ENCODE assay signal across 11 mouse cellular contexts in the genomic region with DNA sequence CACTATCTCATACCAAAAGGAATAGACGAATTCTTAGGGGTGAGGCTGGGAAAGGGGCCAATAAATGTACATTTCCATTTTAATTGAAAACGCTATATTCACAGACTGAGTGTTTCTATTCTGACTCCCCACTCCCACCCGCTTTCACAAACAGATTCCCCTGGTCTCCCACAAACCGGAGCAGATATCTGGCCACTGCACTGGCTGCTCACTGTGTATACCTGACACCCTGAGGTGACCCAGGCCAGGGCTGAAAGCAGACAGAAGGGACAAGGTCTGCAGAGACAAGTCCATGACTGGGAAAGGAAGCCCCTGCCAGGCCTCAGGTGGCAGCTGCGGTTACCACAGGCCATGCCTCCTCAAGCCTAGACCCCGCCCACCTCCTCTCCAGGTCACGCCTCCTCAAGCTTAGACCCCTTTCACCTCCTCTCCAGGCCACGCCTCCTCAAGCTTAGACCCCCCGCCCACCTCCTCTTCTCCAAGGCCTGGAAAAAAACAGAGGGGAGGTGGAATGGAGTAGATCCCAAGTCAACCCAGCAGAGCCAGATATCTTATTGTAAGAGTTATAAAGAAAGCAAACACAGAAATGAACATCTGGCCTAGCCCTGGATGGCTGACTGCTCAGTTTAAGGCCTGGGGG. TPM values are rescaled to one million over a fixed set of nuclear protein-coding genes. Genes with fewer than 3 reads are reported as not detected.
DNase-seq lines count a peak whose midpoint lies in the region; ATAC-seq and TF ChIP-seq lines count a peak whose summit lies in the region.
"Had no signal": no experiment of that assay in that cellular context is flagged by ENCODE, and none has a peak within 500 bp of the region (broad histone marks: within the 10 kb centered on the region; RNA-seq: fewer than 3 reads in every experiment).

No protein-coding gene starts in this region.

- 34% methylated on average over 9 of the region's 9 CpGs for WGBS in neural tube, embryonic 11.5 days
- 17% methylated on average over 9 of the region's 9 CpGs for WGBS in forebrain, postnatal 0 days
- WGBS in midbrain, embryonic 14.5 days = 24% methylated on average over 9 of the region's 9 CpGs

- peaks cover 8% of the 10 kb centered on the region; the same call in 1 of the 2 replicates for H3K4me1 ChIP-seq in neural tube, embryonic 11.5 days (ENCODE audit: control insufficient read depth, insufficient read depth, low read length)
- H3K4me1 ChIP-seq in forebrain, postnatal 0 days (ENCODE audit: insufficient read depth) = peaks cover 7% of the 10 kb centered on the region; the same call in 1 of the 2 replicates
- H3K4me1 ChIP-seq in midbrain, embryonic 14.5 days (ENCODE audit: control insufficient read depth, insufficient read depth, low read length) = 0 out of 2 replicates have a peak, but pooled peaks cover 7% of the 10 kb centered on the region

- ATAC-seq in neural tube, embryonic 11.5 days (ENCODE audit: insufficient read depth, low FRiP score, low TSS enrichment) = peak; percentile 38; the same call in 1 of the 2 replicates
- ATAC-seq in forebrain, postnatal 0 days = peak; percentile 43
- ATAC-seq in midbrain, embryonic 14.5 days (ENCODE audit: low FRiP score, low TSS enrichment) = peak; percentile 55; the same call in 1 of the 2 replicates

- no peaks in the 10 kb centered on the region for H3K9me3 ChIP-seq in neural tube, embryonic 11.5 days (ENCODE audit: control insufficient read depth, low read length)
- H3K9me3 ChIP-seq in forebrain, postnatal 0 days (ENCODE audit: low read length) = no peaks in the 10 kb centered on the region
- H3K9me3 ChIP-seq in midbrain, embryonic 14.5 days (ENCODE audit: control insufficient read depth, low read length) = no peaks in the 10 kb centered on the region

- no peak for TF ChIP-seq CTCF in forebrain, postnatal 0 days (IDR thresholded peaks at IDR 0.05; ENCODE audit: low read depth)

- peak; percentile 68 for DNase-seq in neural tube, embryonic 11.5 days (ENCODE audit: low spot score)
- no peak for DNase-seq in neural tube, embryonic 10.5 days (ENCODE audit: extremely low spot score, low spot score)
- DNase-seq in forebrain, postnatal 0 days = no peak
- DNase-seq in midbrain, embryonic 14.5 days = peak; percentile 65
- DNase-seq in thymus, postnatal 4 days = peak; percentile 68
- DNase-seq in adrenal gland, adult 2 months = no peak
- no peak for DNase-seq in gastrocnemius, postnatal 10 days
- no peak for DNase-seq in gastrocnemius, postnatal 36 days
- DNase-seq: cerebellum, adult 2 months; layer of hippocampus, adult 9-11 months; lung, postnatal 4 days had no signal

- H3K4me2 ChIP-seq in neural tube, embryonic 11.5 days (ENCODE audit: low read depth) = no peak overlapping the region
- H3K4me2 ChIP-seq in forebrain, postnatal 0 days (ENCODE audit: low read depth) = no peak overlapping the region
- H3K4me2 ChIP-seq in midbrain, embryonic 14.5 days (ENCODE audit: low read length) = no peak overlapping the region

- intact Hi-C loops in gastrocnemius, postnatal 36 days (cut with DNase I) = no loop called here

- H3K4me3 ChIP-seq in neural tube, embryonic 11.5 days (ENCODE audit: low read depth, low read length) = no peak overlapping the region
- no peak overlapping the region for H3K4me3 ChIP-seq in forebrain, postnatal 0 days (ENCODE audit: low read depth, low read length)
- H3K4me3 ChIP-seq in midbrain, embryonic 14.5 days (replicated peaks; ENCODE audit: low read depth, low read length) = no peak overlapping the region

- no peak overlapping the region for H3K9ac ChIP-seq in neural tube, embryonic 11.5 days (ENCODE audit: low read length)
- no peak overlapping the region for H3K9ac ChIP-seq in forebrain, postnatal 0 days
- H3K9ac ChIP-seq in midbrain, embryonic 14.5 days (replicated peaks; ENCODE audit: low read length) = no peak overlapping the region

- H3K27me3 ChIP-seq in neural tube, embryonic 11.5 days (ENCODE audit: control insufficient read depth, insufficient read depth, low read length) = no peaks in the 10 kb centered on the region
- H3K27me3 ChIP-seq in forebrain, postnatal 0 days (ENCODE audit: insufficient read depth, low read length) = no peaks in the 10 kb centered on the region
- H3K27me3 ChIP-seq in midbrain, embryonic 14.5 days (ENCODE audit: control insufficient read depth, insufficient read depth, low read length) = no peaks in the 10 kb centered on the region

- H3K36me3 ChIP-seq in neural tube, embryonic 11.5 days (ENCODE audit: control insufficient read depth, insufficient read depth, low read length) = no peaks in the 10 kb centered on the region
- 0 out of 2 replicates have a peak, but pooled peaks cover 3% of the 10 kb centered on the region for H3K36me3 ChIP-seq in forebrain, postnatal 0 days (ENCODE audit: insufficient read depth)
- H3K36me3 ChIP-seq in midbrain, embryonic 14.5 days (ENCODE audit: control insufficient read depth, insufficient read depth, low read length) = no peaks in the 10 kb centered on the region

- H3K27ac ChIP-seq in neural tube, embryonic 11.5 days (ENCODE audit: low read depth, low read length) = no peak overlapping the region
- H3K27ac ChIP-seq in forebrain, postnatal 0 days (ENCODE audit: low read depth, low read length) = peak overlapping the region; percentile 71
- peak overlapping the region; percentile 65 for H3K27ac ChIP-seq in midbrain, embryonic 14.5 days (replicated peaks; ENCODE audit: low read depth, low read length)

RNA-seq across cellular contexts. Expression of a gene that starts 18.5 kb away (rescaled TPM):
- 15.3 and 17.0 TPM in 2 replicates for polyA plus RNA-seq in neural tube, embryonic 11.5 days (2014; fragmentation: Nextera tagmentation; extraction: Ambion mirVana)
- 37.2 and 61.8 TPM in 2 replicates for total RNA-seq in forebrain, postnatal 0 days (2014; rRNA removed)
- polyA plus RNA-seq in forebrain, postnatal 0 days (2015; fragmentation: Nextera tagmentation; extraction: Ambion mirVana) = 8.7 and 13.4 TPM in 2 replicates
- 20.6 and 27.9 TPM in 2 replicates for polyA plus RNA-seq in midbrain, embryonic 14.5 days (2014; fragmentation: Nextera tagmentation; extraction: Ambion mirVana)
- 10 to 100 TPM in 1 of 2 experiments, 1 to 10 TPM in 1; 2.9 to 18.1 TPM for total RNA-seq in adrenal gland, adult 2 months (2021)
- 11.9 and 17.9 TPM in 2 replicates for polyA plus RNA-seq in adrenal gland, adult 2 months (2012; rRNA removed)
- 1 to 10 TPM; 1.6 TPM for total RNA-seq in gastrocnemius, postnatal 10 days (2021)
- under 1 TPM; 0.33 to 0.35 TPM for total RNA-seq in gastrocnemius, postnatal 36 days (2021)

Comparison
In these comparisons a context has a peak if more than half of its experiments do, and no peak if none do; other contexts are left out.
1. DNase-seq: peak in neural tube, embryonic 11.5 days (single experiment), midbrain, embryonic 14.5 days (single experiment) and thymus, postnatal 4 days (single experiment); none in neural tube, embryonic 10.5 days (single experiment), forebrain, postnatal 0 days (single experiment), adrenal gland, adult 2 months (single experiment), gastrocnemius, postnatal 10 days (single experiment) and gastrocnemius, postnatal 36 days (0 of 2).
2. Peak in every context shown above with its lines, with median percentiles within 50 percentile points of each other: ATAC-seq.